Mouse (Mus musculus): Measurements from ENCODE around the gene Fam177a. TPM values are rescaled to one million over a fixed set of nuclear protein-coding genes. Genes with fewer than 3 reads are reported as not detected.
"Not testable (repeated sequence)": the region's sequence is repeated elsewhere in the genome, so short reads cannot be mapped to it uniquely, and the experiment has no call there.

Fam177a gene
- 14.4 and 15.5 TPM in 2 replicates for polyA plus RNA-seq (2014; fragmentation: Nextera tagmentation; extraction: Ambion mirVana)

DNA sequence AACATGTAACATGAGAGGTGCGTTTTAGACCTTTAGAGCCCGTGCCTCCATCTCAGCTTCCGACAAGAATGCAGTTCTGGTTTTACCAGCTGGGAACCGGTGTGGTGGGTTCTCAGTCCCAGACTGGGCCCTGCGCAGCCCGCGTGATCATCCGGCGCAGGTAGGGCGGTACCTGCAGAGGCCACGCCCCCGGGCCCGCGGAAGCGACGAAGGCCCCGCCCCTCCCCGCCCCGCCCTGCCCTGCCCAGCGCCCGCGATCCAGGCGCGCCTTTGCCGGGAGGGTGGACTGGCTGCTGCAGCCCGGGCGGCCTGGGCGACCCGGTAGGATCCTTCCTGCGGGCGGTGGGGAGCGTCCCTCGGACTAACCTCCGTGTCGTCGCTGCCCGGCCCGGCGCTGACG lies at the start of gene Fam177a:
Gene Fam177a (plus strand): TSS at position 228 of the 400 bp plus-strand sequence.
- not testable (repeated sequence) for H3K9me3 ChIP-seq (replicated peaks; ENCODE audit: control insufficient read depth, low read length); H3K9ac ChIP-seq (replicated peaks; ENCODE audit: low read length); H3K4me3 ChIP-seq (ENCODE audit: low read depth, low read length); DNase-seq (ENCODE audit: low spot score); H3K4me2 ChIP-seq (ENCODE audit: low read depth, low read length); H3K27ac ChIP-seq (replicated peaks; ENCODE audit: low read depth, low read length); H3K27me3 ChIP-seq (ENCODE audit: control insufficient read depth, insufficient read depth, low read length); H3K4me1 ChIP-seq (ENCODE audit: control insufficient read depth, insufficient read depth, low read length); H3K36me3 ChIP-seq (replicated peaks; ENCODE audit: control insufficient read depth, insufficient read depth, low read depth, low read length)
- WGBS: no CpG with 5 or more reads among the region's 40 CpGs
- peak; percentile 94 for ATAC-seq (replicated peaks; ENCODE audit: insufficient number of reproducible peaks, low FRiP score, low TSS enrichment, low read depth)

DNA sequence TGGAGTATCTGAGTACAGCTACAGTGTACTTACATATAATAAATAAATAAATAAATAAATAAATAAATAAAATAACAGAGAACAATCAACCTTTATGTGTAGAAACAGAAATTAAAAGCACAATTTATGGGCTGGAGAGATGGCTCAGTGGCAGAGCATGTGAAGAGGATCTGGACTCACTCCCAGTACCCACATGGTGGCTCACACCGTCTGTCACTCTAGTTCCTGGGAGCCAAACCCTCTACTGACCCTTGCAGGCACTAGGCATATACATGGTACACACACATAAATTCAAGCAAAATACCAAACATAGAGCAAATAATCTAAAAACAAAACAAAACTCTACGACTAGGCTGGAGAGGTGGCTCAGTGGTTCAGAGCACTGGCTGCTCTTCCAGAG lies 49.0 kb upstream of the Fam177a start:
- no peak overlapping the region for H3K9ac ChIP-seq (replicated peaks; ENCODE audit: low read length)

DNA sequence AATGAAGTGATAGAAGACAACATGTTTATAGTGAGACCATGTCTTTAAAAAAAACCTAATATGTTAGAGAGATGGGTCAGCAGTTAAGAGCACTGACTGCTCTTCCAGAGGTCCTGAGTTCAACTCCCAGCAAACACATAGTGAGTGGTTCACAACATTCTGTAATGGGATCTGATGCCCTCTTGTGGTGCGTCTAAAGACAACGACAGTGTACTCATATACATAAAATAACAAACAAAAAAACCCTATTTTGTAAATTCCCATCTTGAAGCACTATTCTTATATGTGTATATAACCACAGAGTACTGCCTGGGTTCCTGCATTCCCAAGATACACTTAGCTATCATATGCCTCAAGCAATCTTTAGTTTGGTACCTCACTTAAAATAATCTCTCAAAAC lies 45.6 kb upstream of the Fam177a start:
- not testable (repeated sequence) for H3K4me1 ChIP-seq (ENCODE audit: control insufficient read depth, insufficient read depth, low read length); H3K4me3 ChIP-seq (ENCODE audit: low read depth, low read length); H3K9ac ChIP-seq (replicated peaks; ENCODE audit: low read length); DNase-seq (ENCODE audit: low spot score); H3K9me3 ChIP-seq (replicated peaks; ENCODE audit: control insufficient read depth, low read length); H3K36me3 ChIP-seq (replicated peaks; ENCODE audit: control insufficient read depth, insufficient read depth, low read depth, low read length); H3K27ac ChIP-seq (replicated peaks; ENCODE audit: low read depth, low read length); ATAC-seq (replicated peaks; ENCODE audit: insufficient number of reproducible peaks, low FRiP score, low TSS enrichment, low read depth); H3K27me3 ChIP-seq (ENCODE audit: control insufficient read depth, insufficient read depth, low read length); H3K4me2 ChIP-seq (ENCODE audit: low read depth, low read length)
- 51% methylated on average over 2 of the region's 2 CpGs for WGBS

More for the DNA sequence above, 49.0 kb upstream of the Fam177a start:
- no peaks in the 10 kb centered on the region for H3K4me1 ChIP-seq (ENCODE audit: control insufficient read depth, insufficient read depth, low read length)
- H3K36me3 ChIP-seq (replicated peaks; ENCODE audit: control insufficient read depth, insufficient read depth, low read depth, low read length): no peaks in the 10 kb centered on the region
- H3K4me2 ChIP-seq (ENCODE audit: low read depth, low read length): no peak overlapping the region
- no peak overlapping the region for H3K27ac ChIP-seq (replicated peaks; ENCODE audit: low read depth, low read length)
- DNase-seq (ENCODE audit: low spot score) (no peak), ATAC-seq (replicated peaks; ENCODE audit: insufficient number of reproducible peaks, low FRiP score, low TSS enrichment, low read depth) (no peak)
- H3K27me3 ChIP-seq (ENCODE audit: control insufficient read depth, insufficient read depth, low read length): no peaks in the 10 kb centered on the region
- WGBS: 94% methylated on average over 2 of the region's 2 CpGs
- no peak overlapping the region for H3K4me3 ChIP-seq (ENCODE audit: low read depth, low read length)
- no peaks in the 10 kb centered on the region for H3K9me3 ChIP-seq (replicated peaks; ENCODE audit: control insufficient read depth, low read length)

DNA sequence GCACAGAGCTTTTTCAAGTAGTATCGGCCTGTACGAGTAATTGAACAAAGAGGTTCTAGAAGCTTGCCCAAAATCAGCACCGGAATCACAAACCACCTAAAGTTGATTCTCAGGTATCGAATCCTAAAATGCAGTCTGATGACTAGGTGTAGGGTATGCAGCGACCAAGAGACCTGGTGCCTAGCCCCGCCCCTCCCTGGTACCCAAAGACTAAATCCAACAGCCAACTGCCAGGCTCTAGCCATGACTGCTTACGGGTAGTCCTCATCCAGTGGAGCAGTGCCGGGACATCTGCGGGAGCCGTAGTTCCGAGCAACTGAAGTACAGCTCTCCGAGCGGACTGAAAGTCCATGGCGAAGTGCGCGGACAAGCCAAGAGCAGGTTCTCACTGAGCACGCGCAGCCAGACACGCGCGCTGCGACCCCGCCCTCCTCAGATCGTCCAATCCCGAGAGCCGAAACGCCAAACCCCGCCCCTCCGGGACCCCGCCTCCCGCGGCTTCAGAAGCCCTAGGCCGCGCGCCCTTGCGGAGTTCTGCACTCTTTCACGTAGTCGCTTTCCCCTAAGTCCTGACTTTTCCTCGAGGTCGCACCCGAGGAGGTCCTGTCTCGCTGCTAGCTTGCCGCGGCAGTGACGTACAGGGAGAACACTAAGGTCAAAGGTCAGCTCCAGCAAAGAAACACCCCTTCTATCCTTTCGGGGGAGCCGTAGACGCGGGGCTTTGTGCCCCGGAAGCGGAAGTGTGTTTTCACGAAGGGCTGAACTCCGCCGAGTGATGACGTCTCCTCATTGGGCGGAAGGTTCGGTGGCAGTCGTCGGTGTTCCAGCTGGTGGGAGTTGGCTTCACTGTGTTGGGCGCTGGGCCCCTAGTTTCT lies 44.3 kb upstream of the Fam177a start, which contains the start of the genes 2700097O09Rik and Srp54a:
Gene 2700097O09Rik (minus strand): TSS at position 385 of the 875 bp plus-strand sequence.
Gene Srp54a (plus strand): TSS at position 537 of the 875 bp plus-strand sequence.
- Histone ChIP-seq H3K27ac (replicated peaks; ENCODE audit: low read depth, low read length) (peak within 1 kb of the TSS; percentile 41), H3K4me3 (ENCODE audit: low read depth, low read length) (peak within 1 kb of the TSS; percentile 60), H3K9ac (replicated peaks; ENCODE audit: low read length) (peak within 1 kb of the TSS; percentile 67), H3K4me2 (ENCODE audit: low read depth, low read length) (peak within 1 kb of the TSS; percentile 39)
- ATAC-seq (replicated peaks; ENCODE audit: insufficient number of reproducible peaks, low FRiP score, low TSS enrichment, low read depth): peak; percentile 96
- peak; percentile 95 for DNase-seq (ENCODE audit: low spot score)
- H3K4me1 ChIP-seq (ENCODE audit: control insufficient read depth, insufficient read depth, low read length); H3K36me3 ChIP-seq (replicated peaks; ENCODE audit: control insufficient read depth, insufficient read depth, low read depth, low read length); H3K9me3 ChIP-seq (replicated peaks; ENCODE audit: control insufficient read depth, low read length); H3K27me3 ChIP-seq (ENCODE audit: control insufficient read depth, insufficient read depth, low read length): not testable (repeated sequence)
- under 1% methylated on average over 52 of the region's 60 CpGs for WGBS

DNA sequence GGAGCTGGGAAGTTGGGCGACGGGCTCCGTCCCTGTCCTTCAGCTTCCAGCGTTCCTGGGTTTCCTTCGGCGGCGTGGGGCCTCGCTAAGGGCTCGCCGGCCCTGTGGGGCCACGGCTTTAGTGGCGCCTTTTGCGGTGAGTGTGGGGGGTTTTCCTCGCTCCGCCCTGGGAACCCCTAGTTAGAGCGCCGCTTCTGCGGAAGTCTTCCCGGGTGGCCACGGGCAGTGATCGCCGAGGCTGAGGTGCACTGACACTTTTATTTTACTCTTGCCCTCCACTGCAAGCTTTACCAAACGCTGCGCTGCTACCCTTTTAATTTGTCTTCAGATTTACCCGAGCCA lies 43.7 kb upstream of the Fam177a start:
- H3K4me3 ChIP-seq (ENCODE audit: low read depth, low read length): peak overlapping the region; percentile 60
- H3K27ac ChIP-seq (replicated peaks; ENCODE audit: low read depth, low read length); DNase-seq (ENCODE audit: low spot score); H3K27me3 ChIP-seq (ENCODE audit: control insufficient read depth, insufficient read depth, low read length); H3K9me3 ChIP-seq (replicated peaks; ENCODE audit: control insufficient read depth, low read length); H3K4me1 ChIP-seq (ENCODE audit: control insufficient read depth, insufficient read depth, low read length); ATAC-seq (replicated peaks; ENCODE audit: insufficient number of reproducible peaks, low FRiP score, low TSS enrichment, low read depth); H3K36me3 ChIP-seq (replicated peaks; ENCODE audit: control insufficient read depth, insufficient read depth, low read depth, low read length): not testable (repeated sequence)
- under 1% methylated on average over 25 of the region's 25 CpGs for WGBS
- peak overlapping the region; percentile 67 for H3K9ac ChIP-seq (replicated peaks; ENCODE audit: low read length)
- peak overlapping the region; percentile 39 for H3K4me2 ChIP-seq (ENCODE audit: low read depth, low read length)

DNA sequence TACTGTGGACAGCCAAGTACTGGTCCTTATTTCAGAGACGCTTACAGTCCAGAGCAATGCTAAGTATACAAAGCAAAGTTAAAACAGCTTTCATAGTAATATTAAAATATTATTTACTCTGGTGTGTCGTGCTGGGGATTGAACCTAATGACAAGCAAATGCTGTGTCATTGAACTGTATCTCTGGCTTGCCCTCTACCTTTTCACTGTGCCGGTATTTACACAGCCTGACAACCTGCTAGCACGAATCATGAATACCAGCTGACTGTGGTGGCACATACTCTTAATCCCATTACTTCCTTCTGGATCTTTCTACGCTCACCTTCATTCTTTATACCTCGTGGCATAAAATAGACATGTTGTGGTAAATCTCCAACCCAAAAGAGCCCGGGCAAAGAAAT lies 32.1 kb upstream of the Fam177a start:
- ATAC-seq (replicated peaks; ENCODE audit: insufficient number of reproducible peaks, low FRiP score, low TSS enrichment, low read depth); H3K36me3 ChIP-seq (replicated peaks; ENCODE audit: control insufficient read depth, insufficient read depth, low read depth, low read length); H3K9ac ChIP-seq (replicated peaks; ENCODE audit: low read length); H3K4me1 ChIP-seq (ENCODE audit: control insufficient read depth, insufficient read depth, low read length); H3K9me3 ChIP-seq (replicated peaks; ENCODE audit: control insufficient read depth, low read length); H3K27me3 ChIP-seq (ENCODE audit: control insufficient read depth, insufficient read depth, low read length); DNase-seq (ENCODE audit: low spot score); H3K4me2 ChIP-seq (ENCODE audit: low read depth, low read length); H3K27ac ChIP-seq (replicated peaks; ENCODE audit: low read depth, low read length); H3K4me3 ChIP-seq (ENCODE audit: low read depth, low read length): not testable (repeated sequence)
- WGBS: 96% methylated on average over 1 of the region's 7 CpGs

DNA sequence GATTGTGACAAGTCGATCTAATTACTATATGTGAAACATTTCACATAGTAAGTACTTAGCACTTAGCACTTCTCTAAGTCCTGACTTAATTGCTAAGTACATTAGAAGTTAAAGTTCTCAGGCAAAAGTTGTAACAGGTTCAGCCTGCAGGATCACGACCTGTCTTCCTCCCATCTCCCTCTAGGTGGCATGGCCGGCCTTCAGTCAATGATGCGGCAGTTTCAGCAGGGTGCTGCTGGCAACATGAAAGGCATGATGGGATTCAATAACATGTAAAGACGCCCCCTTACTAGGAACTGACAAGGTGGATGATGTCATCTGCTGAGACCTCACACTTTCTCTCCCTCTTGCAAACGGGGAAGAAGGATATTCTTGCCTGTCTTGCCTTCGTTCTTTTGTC lies 11.7 kb upstream of the Fam177a start:
- ATAC-seq (replicated peaks; ENCODE audit: insufficient number of reproducible peaks, low FRiP score, low TSS enrichment, low read depth); H3K9me3 ChIP-seq (replicated peaks; ENCODE audit: control insufficient read depth, low read length); DNase-seq (ENCODE audit: low spot score); H3K4me2 ChIP-seq (ENCODE audit: low read depth, low read length); H3K27me3 ChIP-seq (ENCODE audit: control insufficient read depth, insufficient read depth, low read length); H3K9ac ChIP-seq (replicated peaks; ENCODE audit: low read length); H3K27ac ChIP-seq (replicated peaks; ENCODE audit: low read depth, low read length); H3K4me3 ChIP-seq (ENCODE audit: low read depth, low read length); H3K4me1 ChIP-seq (ENCODE audit: control insufficient read depth, insufficient read depth, low read length); H3K36me3 ChIP-seq (replicated peaks; ENCODE audit: control insufficient read depth, insufficient read depth, low read depth, low read length): not testable (repeated sequence)
- no CpG with 5 or more reads among the region's 7 CpGs for WGBS

DNA sequence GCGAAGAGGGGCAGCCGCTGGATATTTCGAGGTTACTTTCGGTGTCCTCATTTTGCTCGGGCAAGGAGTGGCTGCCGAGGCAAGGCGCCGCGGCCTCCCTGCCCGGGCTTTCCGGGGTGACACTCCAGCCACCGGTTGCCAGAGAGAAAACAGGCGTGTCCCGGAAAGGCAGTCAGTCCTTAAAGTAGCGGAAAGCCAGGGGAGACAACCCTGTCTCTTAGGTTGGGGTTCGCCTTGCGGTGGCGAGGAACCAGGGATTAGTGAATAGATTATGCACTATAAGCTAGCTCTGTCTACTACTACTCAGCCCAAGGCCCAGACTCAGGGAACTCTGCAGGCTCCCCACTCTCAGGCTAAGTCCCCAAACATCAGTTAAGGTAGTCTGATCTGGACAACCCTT lies 462 bp downstream of the Fam177a start:
- ATAC-seq (replicated peaks; ENCODE audit: insufficient number of reproducible peaks, low FRiP score, low TSS enrichment, low read depth): peak; percentile 39
- H3K4me2 ChIP-seq (ENCODE audit: low read depth, low read length); DNase-seq (ENCODE audit: low spot score); H3K36me3 ChIP-seq (replicated peaks; ENCODE audit: control insufficient read depth, insufficient read depth, low read depth, low read length); H3K4me1 ChIP-seq (ENCODE audit: control insufficient read depth, insufficient read depth, low read length); H3K9me3 ChIP-seq (replicated peaks; ENCODE audit: control insufficient read depth, low read length); H3K9ac ChIP-seq (replicated peaks; ENCODE audit: low read length); H3K27ac ChIP-seq (replicated peaks; ENCODE audit: low read depth, low read length); H3K4me3 ChIP-seq (ENCODE audit: low read depth, low read length); H3K27me3 ChIP-seq (ENCODE audit: control insufficient read depth, insufficient read depth, low read length): not testable (repeated sequence)
- no CpG with 5 or more reads among the region's 18 CpGs for WGBS
